Comparison of ENCODE assay signal across 10 mouse cellular contexts in genomic region chr8:10053571-10053990, GRCm38 (mm10). TPM values are rescaled to one million over a fixed set of nuclear protein-coding genes. Genes with fewer than 3 reads are reported as not detected.
DNase-seq lines count a peak whose midpoint lies in the region; ATAC-seq lines count a peak whose summit lies in the region.
"Had no signal": no experiment of that assay in that cellular context is flagged by ENCODE, and none has a peak within 500 bp of the region (broad histone marks: within the 10 kb centered on the region; RNA-seq: fewer than 3 reads in every experiment).

No protein-coding gene starts in this region.

- WGBS in embryonic facial prominence, embryonic 11.5 days: 22% methylated on average over 3 of the region's 3 CpGs
- WGBS in embryonic facial prominence, embryonic 10.5 days: 24% methylated on average over 3 of the region's 3 CpGs
- WGBS in forebrain, embryonic 14.5 days: 18% methylated on average over 3 of the region's 3 CpGs

- no peak overlapping the region for H3K27ac ChIP-seq in embryonic facial prominence, embryonic 11.5 days (replicated peaks; ENCODE audit: low read depth, low read length)
- H3K27ac ChIP-seq in embryonic facial prominence, embryonic 10.5 days (replicated peaks): no peak overlapping the region
- 0 out of 2 replicates have a peak overlapping the region, but pooled peaks have one; percentile 18 for H3K27ac ChIP-seq in forebrain, embryonic 14.5 days (ENCODE audit: low read depth, low read length)
- H3K27ac ChIP-seq: embryonic facial prominence, embryonic 13.5 days; liver, embryonic 14.5 days had no signal

- H3K36me3 ChIP-seq in embryonic facial prominence, embryonic 11.5 days (replicated peaks; ENCODE audit: control insufficient read depth, insufficient read depth, low read depth, low read length): no peaks in the 10 kb centered on the region
- no peaks in the 10 kb centered on the region for H3K36me3 ChIP-seq in embryonic facial prominence, embryonic 10.5 days (replicated peaks)
- no peaks in the 10 kb centered on the region for H3K36me3 ChIP-seq in forebrain, embryonic 14.5 days (ENCODE audit: control insufficient read depth, insufficient read depth, low read length)
- H3K36me3 ChIP-seq: embryonic facial prominence, embryonic 13.5 days had no signal

- no peak overlapping the region for H3K4me2 ChIP-seq in embryonic facial prominence, embryonic 11.5 days (ENCODE audit: low read depth, low read length)
- H3K4me2 ChIP-seq in forebrain, embryonic 14.5 days (ENCODE audit: low read length): no peak overlapping the region
- H3K4me2 ChIP-seq: embryonic facial prominence, embryonic 13.5 days had no signal

- H3K4me1 ChIP-seq in embryonic facial prominence, embryonic 11.5 days (ENCODE audit: control insufficient read depth, insufficient read depth, low read length): no peaks in the 10 kb centered on the region
- 0 out of 2 replicates have a peak, but pooled peaks cover 2% of the 10 kb centered on the region for H3K4me1 ChIP-seq in embryonic facial prominence, embryonic 10.5 days
- H3K4me1 ChIP-seq in forebrain, embryonic 14.5 days (ENCODE audit: control insufficient read depth, insufficient read depth, low read length): peaks cover 3% of the 10 kb centered on the region

- H3K9ac ChIP-seq in embryonic facial prominence, embryonic 11.5 days (replicated peaks; ENCODE audit: low read length): no peak overlapping the region
- H3K9ac ChIP-seq in forebrain, embryonic 14.5 days (ENCODE audit: low read length): no peak overlapping the region
- H3K9ac ChIP-seq: embryonic facial prominence, embryonic 13.5 days; liver, embryonic 14.5 days had no signal

- H3K4me3 ChIP-seq in embryonic facial prominence, embryonic 11.5 days (ENCODE audit: low read depth, low read length): no peak overlapping the region
- no peak overlapping the region for H3K4me3 ChIP-seq in embryonic facial prominence, embryonic 10.5 days
- no peak overlapping the region for H3K4me3 ChIP-seq in forebrain, embryonic 14.5 days (ENCODE audit: low read depth, low read length)
- H3K4me3 ChIP-seq: embryonic facial prominence, embryonic 13.5 days had no signal

- no peaks in the 10 kb centered on the region for H3K9me3 ChIP-seq in embryonic facial prominence, embryonic 11.5 days (replicated peaks; ENCODE audit: control insufficient read depth, low read length)
- H3K9me3 ChIP-seq in embryonic facial prominence, embryonic 10.5 days: no peaks in the 10 kb centered on the region
- no peaks in the 10 kb centered on the region for H3K9me3 ChIP-seq in forebrain, embryonic 14.5 days (replicated peaks; ENCODE audit: control insufficient read depth, low read length)
- H3K9me3 ChIP-seq: embryonic facial prominence, embryonic 13.5 days had no signal

- no peaks in the 10 kb centered on the region for H3K27me3 ChIP-seq in embryonic facial prominence, embryonic 11.5 days (ENCODE audit: control insufficient read depth, insufficient read depth, low read length)
- H3K27me3 ChIP-seq in embryonic facial prominence, embryonic 10.5 days (replicated peaks; ENCODE audit: low read depth, poor library complexity, severe bottlenecking): no peaks in the 10 kb centered on the region
- no peaks in the 10 kb centered on the region for H3K27me3 ChIP-seq in forebrain, embryonic 14.5 days (replicated peaks; ENCODE audit: control insufficient read depth, insufficient read depth, low read length)

- no peak for ATAC-seq in embryonic facial prominence, embryonic 11.5 days (replicated peaks; ENCODE audit: insufficient number of reproducible peaks, low FRiP score, low TSS enrichment, low read depth)
- peak; percentile 68 for ATAC-seq in forebrain, embryonic 14.5 days

- DNase-seq in embryonic facial prominence, embryonic 11.5 days (ENCODE audit: low spot score): peak; percentile 47
- no peak for DNase-seq in embryonic facial prominence, embryonic 10.5 days (ENCODE audit: low spot score)
- peak; percentile 57 for DNase-seq in 3T3-L1 (ENCODE audit: low read depth, low spot score)
- DNase-seq in forebrain, embryonic 14.5 days (ENCODE audit: low spot score): peak; percentile 87
- DNase-seq in left cerebral cortex, adult 18-20 months (ENCODE audit: low spot score in 2 of 2): peak; percentile 39 to 73
- DNase-seq in right cerebral cortex, adult 2 months (ENCODE audit: low spot score in 2 of 2): peak; percentile 62 to 71
- no peak for DNase-seq in ovary, postnatal 36 days (ENCODE audit: low spot score)
- DNase-seq in thymus, postnatal 0 days (ENCODE audit: low spot score): no peak

RNA-seq across cellular contexts. Expression of gene Tnfsf13b, which starts 47.3 kb away (rescaled TPM):
- polyA plus RNA-seq in embryonic facial prominence, embryonic 11.5 days (2014; fragmentation: Nextera tagmentation; extraction: Ambion mirVana): 0.17 TPM in 1 of 2 replicates, not detected in the other
- polyA plus RNA-seq in embryonic facial prominence, embryonic 10.5 days (2016; fragmentation: Nextera tagmentation; extraction: Ambion mirVana): 0.08 TPM in 1 of 2 replicates, not detected in the other
- polyA plus RNA-seq in forebrain, embryonic 14.5 days (2014; fragmentation: Nextera tagmentation; extraction: Ambion mirVana): 0.09 and 0.22 TPM in 2 replicates
- 1 to 10 TPM; 2.8 to 3.7 TPM for total RNA-seq in left cerebral cortex, adult 18-20 months (2021)
- 0.53 and 1.1 TPM in 2 replicates for polyA plus RNA-seq in thymus, postnatal 0 days (2015; fragmentation: Nextera tagmentation; extraction: Ambion mirVana)

Comparison
In these comparisons a context has a peak if more than half of its experiments do, and no peak if none do; other contexts are left out.
1. DNase-seq: peak in embryonic facial prominence, embryonic 11.5 days (single experiment), 3T3-L1 (single experiment), forebrain, embryonic 14.5 days (single experiment), left cerebral cortex, adult 18-20 months (2 of 2) and right cerebral cortex, adult 2 months (2 of 2); none in embryonic facial prominence, embryonic 10.5 days (single experiment), ovary, postnatal 36 days (single experiment) and thymus, postnatal 0 days (single experiment).